Mouse (Mus musculus) hindbrain, embryonic 13.5 days (tissue): ENCODE results near the gene Gm37596. TPM values are rescaled to one million over a fixed set of nuclear protein-coding genes. Genes with fewer than 3 reads are reported as not detected.
"Not testable (repeated sequence)": the region's sequence is repeated elsewhere in the genome, so short reads cannot be mapped to it uniquely, and the experiment has no call there.

Source experiments
- ATAC-seq: fragments of 200-750 bp; cut with Nextera tagmentation; 2 replicates; pipeline ENCODE4 v1.8.0; 2017; ENCODE audit warnings: moderate TSS enrichment; ENCODE audit not compliant: low FRiP score
- H3K27ac ChIP-seq: fragments of 300-500 bp; sonication (generic); 2 replicates; pipeline ENCODE4 v1.5.1; 2015; ENCODE audit warnings: inconsistent platforms, mild to moderate bottlenecking, moderate library complexity
- H3K27me3 ChIP-seq: fragments of 300-500 bp; sonication (generic); 2 replicates; pipeline ENCODE4 v1.6.1; 2015; ENCODE audit warnings: mild to moderate bottlenecking, inconsistent platforms
- H3K36me3 ChIP-seq: fragments of 300-500 bp; sonication (generic); 2 replicates; pipeline ENCODE4 v1.6.1; 2015; ENCODE audit warnings: mild to moderate bottlenecking, inconsistent platforms
- H3K4me1 ChIP-seq: fragments of 300-500 bp; sonication (generic); replicated peaks from 2 replicates; pipeline ENCODE4 v1.6.1; 2015; ENCODE audit warnings: inconsistent platforms
- H3K4me2 ChIP-seq: fragments of 300-500 bp; sonication (generic); 2 replicates; pipeline ENCODE4 v1.6.1; 2015; ENCODE audit warnings: inconsistent platforms, mild to moderate bottlenecking, moderate library complexity
- H3K4me3 ChIP-seq: fragments of 300-500 bp; sonication (generic); 2 replicates; pipeline ENCODE4 v1.5.1; 2015; ENCODE audit warnings: mild to moderate bottlenecking, inconsistent platforms
- H3K9ac ChIP-seq: fragments of 300-500 bp; sonication (generic); 2 replicates; pipeline ENCODE4 v1.6.1; 2015; ENCODE audit warnings: mild to moderate bottlenecking, inconsistent platforms
- H3K9me3 ChIP-seq: fragments of 300-500 bp; sonication (generic); 2 replicates; pipeline ENCODE4 v1.6.1; 2016; ENCODE audit warnings: inconsistent platforms
- WGBS: fragments of 180-500 bp; shearing (Covaris S2); methylation state at CpG from one replicate; pipeline ENCODE4 v1.1.7; 2015; 5-methylcytosine and 5-hydroxymethylcytosine counted together
- polyA plus RNA-seq: library from polyadenylated mRNA; unstranded; fragments of >200 nt; fragmentation: Nextera tagmentation; extraction: Ambion mirVana; gene quantifications from 2 replicates; pipeline ENCODE4 v1.2.1, GENCODE M21; 2015

The Gm37596 gene
- not detected in 2 replicates for polyA plus RNA-seq

DNA sequence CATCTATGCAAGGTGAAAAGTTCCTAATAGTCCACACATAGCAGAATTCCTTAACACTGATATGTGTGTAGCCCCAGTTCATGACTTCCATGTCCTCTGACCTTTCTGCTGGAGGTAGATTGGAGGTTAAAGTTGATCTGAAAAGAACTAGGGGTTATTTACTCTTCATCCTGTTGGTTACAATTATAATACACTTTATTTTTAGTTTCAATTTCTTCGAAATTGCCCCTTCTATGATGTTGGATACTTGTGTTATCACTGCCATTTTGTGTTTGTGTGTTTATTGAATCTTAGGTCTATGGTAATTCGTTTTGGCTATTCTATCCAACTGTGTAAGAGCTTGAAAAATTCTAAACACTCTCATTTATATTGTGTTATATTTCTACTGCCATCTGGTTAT, at the start of gene Gm37596:
TSS of gene Gm37596 (minus strand) at position 101 of the 400 bp plus-strand sequence.
- not testable (repeated sequence) for H3K4me2 ChIP-seq, ATAC-seq, H3K27me3 ChIP-seq, H3K36me3 ChIP-seq, H3K4me1 ChIP-seq, H3K9me3 ChIP-seq, H3K4me3 ChIP-seq, H3K9ac ChIP-seq, H3K27ac ChIP-seq
- 80% methylated on average over 1 of the region's 2 CpGs for WGBS

- 88% methylated on average over 2 of the region's 2 CpGs for WGBS
These were observed 16.2 kb upstream of the Gm37596 start for GRCm38 (mm10) chr3:93708969-93709637.

DNA sequence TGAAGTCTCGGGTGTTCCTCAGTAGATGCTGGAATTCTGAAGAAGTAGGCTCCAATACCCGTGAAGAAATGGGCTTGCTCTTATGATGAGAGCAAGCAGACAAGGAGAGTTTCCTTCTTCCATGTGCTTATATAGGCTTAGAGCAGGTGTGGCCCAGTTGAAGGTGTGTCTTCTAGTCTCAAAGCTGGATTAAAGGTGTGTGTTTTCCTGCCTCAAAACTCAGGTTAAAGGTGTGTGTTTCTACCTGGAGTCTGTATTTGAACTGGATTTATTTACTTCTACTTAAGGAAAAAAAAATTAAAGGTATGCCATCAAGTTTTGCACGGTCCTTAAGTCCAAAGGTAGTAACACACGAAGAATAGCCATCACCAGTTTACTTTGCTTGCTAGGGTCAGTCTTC, 16.7 kb downstream of the Gm37596 start, which contains the start of gene Tdpoz1:
TSS of gene Tdpoz1 (minus strand) at position 101 of the 400 bp plus-strand sequence.
- ATAC-seq, H3K36me3 ChIP-seq, H3K9ac ChIP-seq, H3K4me3 ChIP-seq, H3K27ac ChIP-seq, H3K9me3 ChIP-seq, H3K27me3 ChIP-seq, H3K4me1 ChIP-seq, H3K4me2 ChIP-seq: not testable (repeated sequence)
- 92% methylated on average over 3 of the region's 4 CpGs for WGBS

More at GRCm38 (mm10) chr3:93708969-93709637, 16.2 kb upstream of the Gm37596 start:
- H3K4me2 ChIP-seq, H3K4me3 ChIP-seq, H3K27ac ChIP-seq, H3K4me1 ChIP-seq, H3K9me3 ChIP-seq, H3K9ac ChIP-seq, H3K36me3 ChIP-seq, H3K27me3 ChIP-seq, ATAC-seq: not testable (repeated sequence)

- H3K27ac ChIP-seq, H3K9ac ChIP-seq, H3K27me3 ChIP-seq, ATAC-seq, H3K4me3 ChIP-seq, H3K9me3 ChIP-seq, H3K36me3 ChIP-seq, H3K4me1 ChIP-seq, H3K4me2 ChIP-seq: not testable (repeated sequence)
- WGBS, result 84% methylated on average over 5 of the region's 6 CpGs
These were observed 21.9 kb downstream of the Gm37596 start for GRCm38 (mm10) chr3:93670805-93671503.

DNA sequence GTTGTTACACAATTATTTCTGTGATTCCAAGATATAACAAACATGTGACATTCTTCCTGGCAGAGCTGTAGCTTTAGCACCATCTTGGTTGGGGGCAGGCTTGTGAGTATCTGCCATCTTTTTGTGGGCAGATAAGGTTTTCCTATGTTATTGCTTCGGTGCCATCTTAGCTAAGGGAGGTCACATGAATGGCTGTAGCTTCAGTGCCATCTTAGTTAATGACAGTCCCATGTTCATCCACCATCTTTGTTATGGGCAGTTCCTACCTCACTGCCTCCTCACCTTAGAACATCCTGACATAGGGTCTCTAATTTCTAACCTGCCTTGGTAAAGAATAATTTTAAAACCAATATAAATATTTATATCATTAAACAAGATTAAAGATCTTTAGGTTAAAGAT, 38.6 kb downstream of the Gm37596 start:
- no peaks in the 10 kb centered on the region for H3K4me1 ChIP-seq
- 87% methylated on average over 1 of the region's 1 CpGs for WGBS
- no peak overlapping the region for H3K9ac ChIP-seq
- H3K9me3 ChIP-seq, result no peaks in the 10 kb centered on the region
- no peak overlapping the region for H3K27ac ChIP-seq
- no peak overlapping the region for H3K4me2 ChIP-seq
- H3K27me3 ChIP-seq, result no peaks in the 10 kb centered on the region
- no peak overlapping the region for H3K4me3 ChIP-seq
- ATAC-seq, result no peak
- H3K36me3 ChIP-seq, result no peaks in the 10 kb centered on the region

- H3K4me1 ChIP-seq, result no peaks in the 10 kb centered on the region
- no peak within 1 kb of the TSS for H3K27ac ChIP-seq
- no peaks in the 10 kb centered on the region for H3K36me3 ChIP-seq
- H3K4me3 ChIP-seq, result no peak within 1 kb of the TSS
- H3K9ac ChIP-seq, result no peak within 1 kb of the TSS
- 91% methylated on average over 3 of the region's 3 CpGs for WGBS
- no peak within 1 kb of the TSS for H3K4me2 ChIP-seq
- H3K9me3 ChIP-seq, result no peaks in the 10 kb centered on the region
- no peak for ATAC-seq
- no peaks in the 10 kb centered on the region for H3K27me3 ChIP-seq
These were observed 40.3 kb downstream of the Gm37596 start, which contains the start of gene Tdpoz2 for GRCm38 (mm10) chr3:93652586-93652985. Gene Tdpoz2, minus strand, starts transcription at chr3:93652686.

Other genes starting within 250 kb of the Gm37596 start
- gene Tchhl1, start 224.3 kb downstream of the Gm37596 start, polyA plus RNA-seq, result not detected in 2 replicates
- gene S100a11, start 172.6 kb downstream of the Gm37596 start, polyA plus RNA-seq, result 225 and 247 TPM in 2 replicates
- gene S100a10, start 138.0 kb downstream of the Gm37596 start, polyA plus RNA-seq, result 191 and 200 TPM in 2 replicates
- not detected in 2 replicates for gene Tdpoz2, start 40.4 kb downstream of the Gm37596 start, polyA plus RNA-seq
- gene Tdpoz1, start 16.8 kb downstream of the Gm37596 start, polyA plus RNA-seq, result not detected in 2 replicates
- gene Gm5773, start 79.9 kb upstream of the Gm37596 start, polyA plus RNA-seq, result not detected in 2 replicates
- not detected in 2 replicates for gene Tdpoz4, start 103.3 kb upstream of the Gm37596 start, polyA plus RNA-seq
- gene Tdpoz3, start 132.9 kb upstream of the Gm37596 start, polyA plus RNA-seq, result not detected in 2 replicates